Mouse (Mus musculus) urinary bladder, postnatal 0 days (tissue): ENCODE measurements around the gene Akap10. TPM values are rescaled to one million over a fixed set of nuclear protein-coding genes. Genes with fewer than 3 reads are reported as not detected.

Experiments used
- polyA plus RNA-seq: library from polyadenylated mRNA; unstranded; fragments of >200 nt; fragmentation: Nextera tagmentation; extraction: Ambion mirVana; gene quantifications from 2 replicates; pipeline ENCODE4 v1.2.1, GENCODE M21; 2015

The Akap10 gene
- 8.6 and 8.7 TPM in 2 replicates for polyA plus RNA-seq

DNA sequence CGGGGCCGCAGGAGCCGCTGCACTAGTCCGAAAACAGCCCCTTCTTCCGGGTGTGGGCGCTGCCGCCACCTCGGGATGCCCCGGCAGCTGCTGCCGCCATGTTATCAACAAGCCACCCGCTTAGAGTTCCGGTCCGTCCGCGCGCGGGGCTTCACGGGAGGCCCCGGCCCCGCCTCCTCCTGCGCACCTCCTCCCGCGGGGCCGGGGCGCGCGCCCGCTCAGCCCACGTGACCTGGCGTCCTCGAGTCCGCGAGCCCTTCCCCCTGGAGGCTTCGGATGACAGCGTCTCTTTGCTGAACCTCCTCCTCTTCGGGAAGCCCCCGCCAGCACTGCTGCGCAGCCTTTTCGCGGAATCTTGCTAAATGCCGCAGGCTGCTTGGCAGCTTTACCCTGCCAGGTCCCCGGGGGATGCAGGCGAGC, at the start of gene Akap10:
Gene Akap10, minus strand, starts transcription at position 155 of the 420 bp plus-strand sequence.

DNA sequence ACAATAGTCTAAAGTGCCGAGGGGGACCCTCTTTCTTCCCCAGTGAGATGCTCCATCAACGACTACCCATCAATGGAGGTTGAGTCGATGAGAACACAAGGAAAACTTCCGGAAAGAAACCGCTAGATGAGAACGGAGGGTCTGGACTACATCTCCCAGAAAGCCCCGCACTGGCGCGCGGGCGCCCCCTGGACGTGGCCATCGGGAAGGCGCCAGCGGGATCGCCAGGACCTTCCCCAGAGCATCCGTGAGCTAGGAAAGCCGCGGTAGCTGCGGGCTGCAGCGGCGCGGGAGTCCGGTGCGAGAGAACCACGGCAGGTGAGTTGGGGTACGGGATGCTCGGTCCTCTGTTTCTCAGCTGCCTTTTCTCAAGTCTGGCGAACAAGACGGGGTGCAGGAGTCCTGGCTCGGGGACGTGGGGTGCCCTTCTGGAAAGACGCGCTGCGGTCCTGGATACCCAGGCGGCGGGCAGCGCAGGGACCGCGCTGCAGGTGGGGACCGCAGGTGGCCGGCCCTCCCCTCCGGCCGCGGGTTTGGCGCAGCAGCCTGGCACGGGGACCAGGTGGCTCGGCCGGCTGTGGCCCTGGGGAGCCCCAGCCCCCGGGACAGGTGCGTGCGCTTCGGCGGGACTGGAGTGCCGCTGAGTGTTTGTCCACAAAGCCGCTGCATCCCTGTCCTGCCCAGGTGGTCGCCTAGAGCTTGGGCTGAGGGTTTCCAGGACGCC, 26.7 kb upstream of the Akap10 start, which contains the start of gene Specc1:
Gene Specc1, plus strand, starts transcription at position 192 of the 724 bp plus-strand sequence.

DNA sequence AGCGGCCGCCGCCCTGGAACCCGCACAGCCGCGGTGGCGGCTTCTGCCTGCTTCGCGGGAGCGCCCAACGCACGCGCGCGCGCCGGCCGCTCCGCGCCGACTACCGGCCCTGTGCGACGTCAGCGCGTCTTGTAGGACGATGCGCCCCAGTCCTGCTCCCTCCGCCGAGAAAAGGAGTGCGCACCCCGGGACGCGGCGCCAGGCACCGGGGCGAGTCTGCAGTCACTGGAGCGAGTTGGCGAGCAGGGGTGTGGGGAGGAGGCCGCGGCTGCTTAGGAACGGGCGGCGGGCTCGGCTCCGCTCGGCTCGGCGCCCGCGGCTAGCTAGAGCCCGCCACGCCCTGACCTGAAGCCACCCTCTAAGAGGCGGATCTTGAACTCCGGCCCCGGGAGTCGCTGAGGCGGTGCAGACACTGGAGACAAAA, 75.1 kb downstream of the Akap10 start, which contains the start of gene Ulk2:
Gene Ulk2, minus strand, starts transcription at position 86 of the 424 bp plus-strand sequence.

Other genes with a start within 250 kb of the Akap10 start
- gene Fam83g, start 246.2 kb downstream of the Akap10 start, polyA plus RNA-seq: 4.5 and 4.7 TPM in 2 replicates
- gene Slc5a10, start 209.4 kb downstream of the Akap10 start, polyA plus RNA-seq: 0.08 and 0.13 TPM in 2 replicates
- 12.1 and 13.7 TPM in 2 replicates for gene Prpsap2, start 168.2 kb downstream of the Akap10 start, polyA plus RNA-seq
- 8.8 and 9.2 TPM in 2 replicates for gene Ulk2, start 75.2 kb downstream of the Akap10 start, polyA plus RNA-seq
- gene Specc1, start 26.5 kb upstream of the Akap10 start, polyA plus RNA-seq: 11.0 and 13.1 TPM in 2 replicates